Mouse (Mus musculus): ENCODE results near the gene Uspl1. TPM values are rescaled to one million over a fixed set of nuclear protein-coding genes. Genes with fewer than 3 reads are reported as not detected.

Uspl1 gene
- polyA plus RNA-seq, 1 experiment = 38.7 TPM

GRCm38 (mm10) chr5:149264405-149264804, 80.3 kb downstream of the Uspl1 start, which contains the start of gene Alox5ap:
Alox5ap (plus strand) TSS chr5:149264767.
- DNase-seq (ENCODE audit: low read depth) = no peak

GRCm38 (mm10) chr5:149264878-149265279, 80.7 kb downstream of the Uspl1 start:
- no peak for DNase-seq (ENCODE audit: low read depth)
- TF ChIP-seq POLR2A (IDR thresholded peaks at IDR 0.05; ENCODE audit: borderline replicate concordance, extremely low read depth, insufficient read depth, insufficient read length, poor library complexity, severe bottlenecking) (no peak), CTCF (IDR thresholded peaks at IDR 0.05; ENCODE audit: borderline replicate concordance, extremely low read depth, insufficient read depth, insufficient read length) (no peak)

More at GRCm38 (mm10) chr5:149264405-149264804, 80.3 kb downstream of the Uspl1 start, which contains the start of gene Alox5ap:
- TF ChIP-seq CTCF (IDR thresholded peaks at IDR 0.05; ENCODE audit: borderline replicate concordance, extremely low read depth, insufficient read depth, insufficient read length) = no peak
- no peak for TF ChIP-seq POLR2A (IDR thresholded peaks at IDR 0.05; ENCODE audit: borderline replicate concordance, extremely low read depth, insufficient read depth, insufficient read length, poor library complexity, severe bottlenecking)

Other genes starting within 250 kb of the Uspl1 start
- not detected in 2 replicates for gene Gm42791, start 189.2 kb upstream of the Uspl1 start, polyA plus RNA-seq (2012; rRNA removed)
- 268 and 316 TPM in 2 replicates for gene Hmgb1, start 139 bp downstream of the Uspl1 start, polyA plus RNA-seq (2012; rRNA removed)
- gene Alox5ap, start 80.4 kb downstream of the Uspl1 start, polyA plus RNA-seq (2012; rRNA removed) = 11.4 and 12.7 TPM in 2 replicates
- gene Medag, start 227.4 kb downstream of the Uspl1 start, polyA plus RNA-seq (2012; rRNA removed) = 2.0 and 3.5 TPM in 2 replicates

Measured in brain, embryonic 14.5 days (tissue).